Mouse (Mus musculus) hindbrain, embryonic 11.5 days (tissue): ENCODE measurements at regions not wholly inside any gene's neighbourhood (a gene's known extent, or its start where the extent isn't known, plus 50 kb on each side); places are given as distances from the start of the nearest gene placed in this dataset.

Source experiments
- ATAC-seq: fragments of 200-750 bp; cut with Nextera tagmentation; 2 replicates; pipeline ENCODE4 v1.8.0; 2017; ENCODE audit warnings: mild to moderate bottlenecking, moderate TSS enrichment, moderate library complexity; ENCODE audit not compliant: low FRiP score
- DNase-seq: peaks from one replicate; pipeline ENCODE4 v3.0.0-alpha.2; 2015; ENCODE audit warnings: low spot score
- H3K27ac ChIP-seq: fragments of 300-500 bp; sonication (generic); 2 replicates; pipeline ENCODE4 v1.5.1; 2014; ENCODE audit warnings: mild to moderate bottlenecking, low read depth, low read length
- H3K27me3 ChIP-seq: fragments of 300-500 bp; sonication (generic); 2 replicates; pipeline ENCODE4 v1.6.1; 2014; ENCODE audit warnings: mild to moderate bottlenecking, low read length, moderate library complexity, mixed read lengths; ENCODE audit not compliant: control insufficient read depth, insufficient read depth
- H3K36me3 ChIP-seq: fragments of 300-500 bp; sonication (generic); 2 replicates; pipeline ENCODE4 v1.6.1; 2014; ENCODE audit warnings: mild to moderate bottlenecking, low read length, moderate library complexity, mixed read lengths; ENCODE audit not compliant: control insufficient read depth, insufficient read depth
- H3K4me1 ChIP-seq: fragments of 300-500 bp; sonication (generic); replicated peaks from 2 replicates; pipeline ENCODE4 v1.6.1; 2014; ENCODE audit warnings: low read length, mixed read lengths; ENCODE audit not compliant: control insufficient read depth, insufficient read depth
- H3K4me2 ChIP-seq: fragments of 300-500 bp; sonication (generic); replicated peaks from 2 replicates; pipeline ENCODE4 v1.6.1; 2014; ENCODE audit warnings: mild to moderate bottlenecking, low read depth, low read length
- H3K4me3 ChIP-seq: fragments of 300-500 bp; sonication (generic); 2 replicates; pipeline ENCODE4 v1.5.1; 2014; ENCODE audit warnings: low read depth, low read length
- H3K9ac ChIP-seq: fragments of 300-500 bp; sonication (generic); 2 replicates; pipeline ENCODE4 v1.6.1; 2014; ENCODE audit warnings: low read depth, low read length
- H3K9me3 ChIP-seq: fragments of 300-500 bp; sonication (generic); 2 replicates; pipeline ENCODE4 v1.6.1; 2016; ENCODE audit warnings: low read length; ENCODE audit not compliant: control insufficient read depth
- WGBS: fragments of 180-500 bp; shearing (Covaris S2); extraction: QIAGEN DNeasy Blood & Tissue Kit; methylation state at CpG from one replicate; pipeline ENCODE4 v1.1.7; 2014; 5-methylcytosine and 5-hydroxymethylcytosine counted together

DNA sequence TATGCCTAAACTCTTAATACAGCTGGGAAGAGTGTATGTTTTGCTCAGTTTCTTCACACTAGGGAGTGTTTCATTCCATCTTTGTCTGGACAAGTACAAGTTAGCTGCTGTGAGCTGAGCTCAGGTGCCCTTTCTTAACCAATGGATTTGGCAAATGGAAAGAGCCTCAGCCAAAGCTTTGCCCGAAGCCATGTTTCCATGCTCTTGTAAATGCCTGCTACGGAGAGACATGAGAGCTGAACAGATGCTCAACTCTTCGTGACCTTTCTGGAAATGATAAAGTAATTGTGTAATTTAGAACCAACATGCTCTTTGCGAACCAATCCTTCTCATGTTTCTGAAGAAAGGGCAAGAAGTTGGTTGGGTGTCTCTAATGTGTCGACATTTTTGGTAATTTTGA, 52.0 kb upstream of the P3h2 start:
- Histone ChIP-seq H3K4me2 (no peak overlapping the region), H3K9me3 (no peaks in the 10 kb centered on the region), H3K36me3 (no peaks in the 10 kb centered on the region), H3K4me3 (no peak overlapping the region), H3K9ac (no peak overlapping the region), H3K27ac (no peak overlapping the region), H3K27me3 (no peaks in the 10 kb centered on the region), H3K4me1 (no peaks in the 10 kb centered on the region)
- 88% methylated on average over 5 of the region's 5 CpGs for WGBS
- no peak for DNase-seq
- no peak for ATAC-seq
